Mouse (Mus musculus) hematopoietic stem cell, adult 5-6 weeks (primary cell): ENCODE results near the gene Smc6. TPM values are rescaled to one million over a fixed set of nuclear protein-coding genes. Genes with fewer than 3 reads are reported as not detected.

Experiments used
- ATAC-seq, 2 experiments: fragments of 125-278 bp in 1 of 2; replicated peaks in 1 of 2; 2 replicates each; pipeline ENCODE4 v1.8.0; 2016 to 2017; ENCODE audit warnings: inconsistent platforms in 2 of 2, mild to moderate bottlenecking in 2 of 2, moderate number of reproducible peaks in 2 of 2, low read depth in 1 of 2, moderate TSS enrichment in 1 of 2; ENCODE audit not compliant: low FRiP score in 2 of 2, poor library complexity in 2 of 2, severe bottlenecking in 2 of 2, insufficient read depth in 1 of 2, low TSS enrichment in 1 of 2
- total RNA-seq: library from RNA; stranded (forward); fragments of 172-1452, 232-1000 nt; gene quantifications from 2 replicates; pipeline ENCODE4 v1.2.3, GENCODE M21; 2017

The Smc6 gene
- total RNA-seq, 1 experiment from 2014 or later, result 93.0 TPM

- no peak for ATAC-seq
These were observed 7.5 kb downstream of the Smc6 start for GRCm38 (mm10) chr12:11273185-11273584.

DNA sequence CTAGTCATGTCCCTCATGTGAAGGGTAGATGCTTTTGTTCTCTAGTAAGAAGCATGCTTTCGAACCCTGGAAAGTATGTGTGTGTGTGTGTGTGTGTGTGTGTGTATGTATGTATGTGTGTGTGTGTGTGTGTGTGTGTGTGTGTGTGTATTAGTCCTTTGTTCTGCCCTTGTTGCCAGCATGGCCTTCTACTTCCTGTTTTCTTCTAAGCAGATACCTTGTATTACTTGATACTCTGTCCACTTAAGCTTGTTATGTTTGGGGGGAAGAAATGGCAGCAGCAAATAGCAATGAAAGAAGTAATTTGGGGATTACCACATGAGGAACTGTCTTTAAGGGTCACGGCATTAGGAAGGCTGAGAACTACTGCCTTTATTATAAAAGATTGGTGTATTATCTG, 10.9 kb downstream of the Smc6 start:
- no peak for ATAC-seq

DNA sequence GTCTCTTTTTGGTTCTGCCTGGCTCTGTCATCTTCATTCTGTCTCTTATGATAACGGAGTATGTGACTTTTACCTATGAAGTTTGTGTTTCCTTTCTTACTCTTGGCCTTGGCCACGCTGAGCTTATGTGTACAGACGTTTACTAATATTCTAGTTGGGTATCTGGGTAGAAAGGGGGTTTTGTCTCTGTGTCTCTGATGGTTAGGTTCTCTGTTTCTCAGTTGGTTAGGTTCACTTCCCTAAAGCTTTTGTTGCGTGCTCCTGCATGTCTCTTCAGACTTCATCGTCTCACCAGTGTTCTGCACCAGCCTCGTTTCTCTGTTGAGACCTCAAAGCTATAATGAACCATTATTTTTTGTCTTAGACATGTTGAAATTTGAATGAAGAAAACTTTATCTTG, 11.5 kb downstream of the Smc6 start:
- no peak for ATAC-seq

DNA sequence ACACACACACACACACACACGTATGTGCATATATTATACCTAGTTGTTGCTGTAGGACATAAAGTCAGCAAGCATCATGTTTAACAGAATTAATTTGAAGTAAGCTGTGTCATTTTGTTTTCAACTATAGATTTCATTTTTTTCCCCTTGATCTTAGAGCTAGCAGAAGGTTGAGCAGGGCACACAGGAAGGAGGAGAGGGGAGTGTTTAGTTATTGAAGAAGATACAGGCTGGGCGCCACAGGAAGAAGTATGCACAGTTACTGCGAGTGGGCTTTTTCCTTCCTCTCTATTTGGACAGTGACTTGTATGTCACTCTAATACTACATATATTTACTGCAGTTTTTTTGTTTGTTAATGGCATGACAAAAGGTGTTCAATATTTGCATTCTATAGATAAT, 14.2 kb downstream of the Smc6 start:
- no peak for ATAC-seq

DNA sequence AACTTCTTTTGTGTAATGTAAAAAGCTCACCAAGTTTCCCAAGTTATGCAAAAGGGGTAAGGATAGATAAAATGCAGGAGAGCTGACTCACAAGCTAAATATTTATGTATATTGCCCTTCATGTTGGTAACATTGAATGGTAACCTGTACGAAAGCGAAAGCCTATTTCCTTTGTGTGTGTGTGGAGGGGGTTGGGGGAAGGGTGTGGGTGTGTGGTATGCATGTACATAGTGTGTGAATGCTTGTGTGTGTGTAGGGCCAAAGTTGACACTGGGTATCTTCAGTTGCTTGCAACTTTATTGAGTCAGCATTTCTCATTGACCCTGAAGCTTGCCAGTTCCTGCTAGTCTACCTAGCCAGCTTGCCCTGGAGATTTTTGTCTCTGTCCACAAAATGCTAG, 15.9 kb downstream of the Smc6 start:
- no peak for ATAC-seq

GRCm38 (mm10) chr12:11286382-11286781, 20.7 kb downstream of the Smc6 start:
- no peak for ATAC-seq

GRCm38 (mm10) chr12:11300858-11301257, 35.2 kb downstream of the Smc6 start:
- peak; percentile 62 to 69 for ATAC-seq

DNA sequence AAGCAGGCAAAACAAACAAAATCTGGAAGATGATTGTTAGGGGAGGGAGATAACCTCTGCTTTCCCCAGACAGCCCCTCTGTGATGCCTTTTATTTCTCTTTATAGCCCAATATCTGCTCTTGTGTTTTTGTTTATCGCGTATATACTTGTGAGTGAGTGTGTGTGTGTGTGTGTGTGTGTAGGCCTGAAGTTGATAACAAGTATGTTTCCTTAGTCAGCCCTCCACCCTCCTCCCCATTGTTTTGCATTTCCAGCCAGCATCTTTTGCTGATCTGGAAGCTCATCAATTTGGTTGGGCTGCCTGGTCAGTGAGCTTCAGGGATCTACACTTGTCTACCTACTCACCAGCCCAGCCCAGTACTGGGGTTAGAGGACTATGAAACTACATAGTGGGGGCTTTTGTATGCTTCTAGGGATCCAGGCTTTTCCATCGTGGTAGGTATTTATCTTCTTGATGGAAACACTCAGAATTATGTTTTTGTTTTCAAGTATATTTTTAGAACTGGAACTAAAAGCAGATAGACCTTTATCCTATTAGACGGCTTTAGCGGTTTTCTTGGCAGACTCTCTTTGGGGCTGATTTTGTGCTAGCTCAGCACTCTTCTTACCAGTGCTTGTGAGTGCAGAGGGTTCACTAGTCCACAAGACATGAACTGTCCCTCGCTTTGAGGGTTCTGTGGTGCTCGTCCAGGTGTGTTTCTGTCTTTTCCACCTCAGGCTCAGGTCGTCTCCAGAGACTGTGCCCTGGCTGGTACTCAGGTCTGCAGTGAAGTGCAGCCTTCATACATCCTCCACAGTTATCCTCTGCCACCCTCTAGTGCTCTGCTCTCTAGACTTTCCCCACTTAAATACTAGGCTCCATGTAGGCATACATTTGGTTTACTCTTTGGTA, 41.3 kb downstream of the Smc6 start:
- no peak for ATAC-seq

DNA sequence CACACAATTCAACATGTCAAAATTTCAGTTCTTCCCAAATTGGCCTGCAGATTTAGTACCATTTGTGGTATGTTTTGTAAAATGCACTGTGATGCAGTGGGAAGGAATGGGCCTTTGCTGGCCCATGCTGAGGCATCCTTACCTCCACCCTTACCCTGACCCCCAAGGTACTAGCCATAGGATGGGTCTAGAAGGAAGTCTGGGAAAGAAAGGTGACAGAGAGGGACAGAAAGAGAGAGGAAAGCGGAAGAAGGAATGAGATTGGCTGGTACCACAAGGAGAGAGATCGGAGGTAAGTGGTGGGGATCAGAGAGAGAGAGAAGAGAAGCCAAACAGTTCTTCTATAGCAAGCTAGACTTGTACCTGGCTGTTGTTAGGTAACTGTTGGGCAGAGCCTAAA, 45.4 kb downstream of the Smc6 start:
- no peak for ATAC-seq

DNA sequence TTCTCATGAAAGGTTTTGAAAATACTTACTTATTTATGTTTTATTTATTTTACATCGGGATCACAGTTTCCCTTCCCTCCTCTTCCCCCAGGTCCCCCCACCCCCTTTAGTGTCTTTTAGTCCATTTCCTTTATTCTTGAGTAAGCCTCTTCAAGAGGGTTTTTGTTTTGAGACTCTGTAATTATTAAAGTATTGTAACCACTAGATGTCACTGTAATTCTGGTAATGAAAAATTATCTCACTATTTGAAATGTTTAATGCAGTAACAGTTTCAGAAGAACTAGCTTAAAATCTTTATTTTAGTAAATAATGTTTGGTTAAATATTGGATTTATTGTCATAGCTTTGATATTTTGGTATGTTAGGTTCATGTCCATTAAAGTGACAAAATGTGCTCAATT, 48.2 kb downstream of the Smc6 start:
- ATAC-seq, result no peak

- 0 out of 4 replicates have a peak, but pooled peaks of 1 of the 2 experiments have one; percentile 25 for ATAC-seq
These were observed 52.0 kb downstream of the Smc6 start for GRCm38 (mm10) chr12:11317671-11318070.

DNA sequence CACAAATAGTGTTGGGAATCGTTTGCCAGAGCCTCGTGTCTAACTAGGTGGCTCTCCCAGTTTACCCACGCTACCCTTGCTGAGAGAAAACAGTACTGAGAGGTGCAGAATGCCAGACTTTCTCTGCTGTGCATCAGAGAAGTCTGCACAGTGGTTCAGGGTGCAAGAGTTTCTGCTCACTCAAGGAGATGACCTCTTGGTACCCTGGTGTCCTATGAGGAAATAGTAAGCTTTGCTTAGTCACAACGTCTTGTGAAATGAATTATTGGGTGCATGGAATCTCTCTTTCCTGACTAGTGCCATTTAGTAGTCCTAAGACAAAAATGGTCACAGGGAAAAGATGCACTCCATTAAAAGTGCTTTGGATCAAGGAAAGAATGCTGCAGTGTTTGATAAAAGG, 58.8 kb downstream of the Smc6 start:
- ATAC-seq, result no peak; a peak in 1 of 4 replicates

DNA sequence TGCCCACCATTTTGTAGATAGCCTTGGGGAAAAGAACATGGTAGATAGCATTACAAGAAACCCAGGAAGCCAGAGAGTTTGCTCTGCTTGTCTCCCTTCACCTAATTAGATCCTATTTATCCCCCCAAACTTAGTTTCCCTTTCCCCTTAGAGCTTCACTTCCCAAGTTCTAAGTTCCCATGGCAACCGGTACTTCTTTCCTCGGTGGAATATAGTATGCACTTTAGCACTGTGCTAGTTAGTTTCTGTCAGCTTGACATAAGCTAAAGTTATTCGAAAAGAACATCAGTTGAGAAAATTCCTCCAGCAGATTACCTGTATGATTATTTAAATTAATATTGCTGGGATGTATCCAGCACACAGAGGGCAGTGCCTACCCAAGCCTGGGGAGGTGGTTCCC, 60.8 kb downstream of the Smc6 start:
- ATAC-seq, result no peak

GRCm38 (mm10) chr12:11336845-11337244, 71.2 kb downstream of the Smc6 start:
- peak; percentile 65 to 77; a peak in 3 of 4 replicates for ATAC-seq

DNA sequence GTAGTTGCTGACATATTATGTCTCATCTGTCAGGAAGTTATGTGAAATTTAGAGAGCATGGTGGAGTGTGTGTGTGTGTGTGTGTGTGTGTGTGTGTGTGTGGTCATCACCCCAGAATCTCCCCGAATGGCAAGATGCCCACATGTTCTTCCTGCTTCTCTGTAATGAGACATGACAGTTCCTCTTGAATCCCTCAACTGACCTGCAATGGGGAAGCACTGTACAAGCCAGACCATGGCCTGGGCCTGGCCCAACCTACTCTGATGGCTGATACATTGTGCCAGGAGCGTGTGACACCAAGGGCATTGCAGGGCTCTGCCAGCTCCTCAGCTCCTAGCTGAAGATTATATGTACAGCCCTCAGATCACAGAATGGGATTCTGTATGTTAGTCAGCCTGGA, 72.6 kb downstream of the Smc6 start:
- ATAC-seq, result 0 out of 4 replicates have a peak, but pooled peaks have one; percentile 13 to 44

- no peak for ATAC-seq
These were observed 76.4 kb downstream of the Smc6 start for GRCm38 (mm10) chr12:11342020-11342600.

- no peak for ATAC-seq
These were observed 80.3 kb downstream of the Smc6 start for GRCm38 (mm10) chr12:11345963-11346362.

DNA sequence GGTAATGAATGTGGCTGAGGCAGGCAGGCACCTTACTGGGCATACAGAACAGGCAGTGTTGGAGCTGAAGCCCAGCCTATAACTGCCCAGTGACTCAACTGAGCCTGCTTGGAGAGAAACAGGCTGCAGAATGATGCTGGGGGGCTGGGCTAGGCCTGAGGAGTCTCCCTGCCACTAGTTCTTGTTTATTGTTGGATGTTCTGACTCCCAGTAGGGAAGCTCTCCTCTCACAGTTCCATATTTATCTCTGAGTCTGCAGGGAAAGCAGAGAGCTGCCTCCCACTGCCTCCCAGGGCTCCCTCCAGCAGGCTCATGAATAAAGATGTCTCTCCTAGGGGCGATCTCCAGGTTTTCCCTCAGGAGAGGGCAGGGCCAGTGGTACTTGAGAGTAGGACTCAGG, 82.7 kb downstream of the Smc6 start:
- ATAC-seq, result no peak

- ATAC-seq, result no peak
These were observed 84.2 kb downstream of the Smc6 start for GRCm38 (mm10) chr12:11349870-11350269.
